Mouse (Mus musculus): ENCODE data around the gene Ceacam2. TPM values are rescaled to one million over a fixed set of nuclear protein-coding genes. Genes with fewer than 3 reads are reported as not detected.
"Not testable (repeated sequence)": the region's sequence is repeated elsewhere in the genome, so short reads cannot be mapped to it uniquely, and the experiment has no call there.

Gene Ceacam2
- 0.45 and 0.67 TPM in 2 replicates for polyA plus RNA-seq (2012; rRNA removed)

- H3K27me3 ChIP-seq (ENCODE audit: control insufficient read depth, insufficient read depth, low read length); H3K4me1 ChIP-seq (ENCODE audit: control insufficient read depth, insufficient read depth, insufficient read length); DNase-seq (ENCODE audit: low read depth in 1 of 2, low spot score in 2 of 2); H3K36me3 ChIP-seq (ENCODE audit: control insufficient read depth, insufficient read depth, low read length); H3K27ac ChIP-seq (ENCODE audit: insufficient read depth, low read length); H3K4me3 ChIP-seq (ENCODE audit: extremely low read depth, insufficient read depth, insufficient read length): not testable (repeated sequence)
- 27% methylated on average over 3 of the region's 3 CpGs for WGBS
These were observed at the start of gene Ceacam2 for GRCm38 (mm10) chr7:25539376-25539907. TSS of gene Ceacam2 (minus strand) at chr7:25539857.

GRCm38 (mm10) chr7:25585351-25586204 lies 45.9 kb upstream of the Ceacam2 start:
- Histone ChIP-seq H3K36me3 (ENCODE audit: control insufficient read depth, insufficient read depth, low read length) (no peaks in the 10 kb centered on the region), H3K4me1 (ENCODE audit: control insufficient read depth, insufficient read depth, insufficient read length) (peaks cover 14% of the 10 kb centered on the region; the same call in 1 of the 2 replicates), H3K27me3 (ENCODE audit: control insufficient read depth, insufficient read depth, low read length) (no peaks in the 10 kb centered on the region), H3K4me3 (ENCODE audit: extremely low read depth, insufficient read depth, insufficient read length) (no peak overlapping the region), H3K27ac (ENCODE audit: insufficient read depth, low read length) (no peak overlapping the region)
- 52% methylated on average over 9 of the region's 9 CpGs for WGBS
- DNase-seq (ENCODE audit: low read depth in 1 of 2, low spot score in 2 of 2) = peak; percentile 36 to 47
- TF ChIP-seq POLR2A (IDR thresholded peaks at IDR 0.05; ENCODE audit: low read depth, low read length) = no peak
- TF ChIP-seq CTCF (IDR thresholded peaks at IDR 0.05; ENCODE audit: extremely low read depth, insufficient read depth, insufficient read length, insufficient replicate concordance) = no peak

DNA sequence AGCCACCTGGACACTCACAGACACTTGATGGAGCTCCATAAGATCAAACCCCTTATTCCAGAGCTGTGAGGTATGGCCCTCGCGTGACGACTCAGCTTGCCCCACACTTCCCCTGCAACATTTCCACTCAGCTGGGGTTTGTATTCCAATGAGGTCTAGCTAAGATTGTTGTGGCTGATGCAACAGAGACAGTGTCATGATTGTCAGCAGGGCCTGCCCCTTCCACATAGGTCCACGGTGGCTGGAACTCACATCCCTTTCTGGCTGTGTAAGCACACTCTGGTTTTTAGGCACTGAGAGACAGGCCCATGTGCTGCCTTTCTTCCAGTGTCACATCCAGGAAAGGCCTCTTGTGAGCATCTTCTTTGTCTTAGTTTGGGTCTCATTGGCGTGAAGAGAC lies 45.0 kb upstream of the Ceacam2 start:
- DNase-seq (ENCODE audit: low read depth in 1 of 2, low spot score in 2 of 2) = no peak
- TF ChIP-seq POLR2A (IDR thresholded peaks at IDR 0.05; ENCODE audit: low read depth, low read length) = no peak
- no peak for TF ChIP-seq CTCF (IDR thresholded peaks at IDR 0.05; ENCODE audit: extremely low read depth, insufficient read depth, insufficient read length, insufficient replicate concordance)
- H3K4me1 ChIP-seq (ENCODE audit: control insufficient read depth, insufficient read depth, insufficient read length) = peaks cover 14% of the 10 kb centered on the region; the same call in 1 of the 2 replicates
- no peaks in the 10 kb centered on the region for H3K27me3 ChIP-seq (ENCODE audit: control insufficient read depth, insufficient read depth, low read length)
- no peak overlapping the region for H3K27ac ChIP-seq (ENCODE audit: insufficient read depth, low read length)
- no peak overlapping the region for H3K4me3 ChIP-seq (ENCODE audit: extremely low read depth, insufficient read depth, insufficient read length)
- WGBS = 79% methylated on average over 5 of the region's 5 CpGs
- H3K36me3 ChIP-seq (ENCODE audit: control insufficient read depth, insufficient read depth, low read length) = no peaks in the 10 kb centered on the region

DNA sequence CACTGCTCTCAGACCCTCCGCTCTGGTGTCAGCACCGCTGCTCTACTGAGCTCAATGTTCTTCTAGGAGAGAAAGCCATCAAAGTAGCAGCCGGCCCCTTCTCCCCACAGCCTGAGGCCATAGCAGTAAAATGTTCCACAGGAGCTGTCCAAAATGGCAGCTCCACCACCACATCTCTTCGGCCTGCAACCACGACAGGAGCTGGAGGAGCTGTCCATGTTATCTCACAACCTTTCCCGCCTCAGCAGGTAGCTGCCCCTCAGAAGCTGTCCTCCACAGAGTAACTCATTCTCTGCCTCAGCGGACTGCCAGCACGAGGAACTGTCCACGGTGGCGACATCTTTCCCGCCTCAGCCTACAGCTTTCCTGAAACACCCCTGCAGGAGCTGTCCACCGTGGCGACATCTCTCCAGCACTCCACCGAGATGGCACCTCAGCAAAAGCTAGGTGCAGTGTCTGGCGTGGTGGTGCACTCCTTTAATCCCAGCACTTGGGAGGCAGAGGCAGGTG lies 42.7 kb upstream of the Ceacam2 start:
- TF ChIP-seq CTCF (IDR thresholded peaks at IDR 0.05; ENCODE audit: extremely low read depth, insufficient read depth, insufficient read length, insufficient replicate concordance) (no peak), POLR2A (IDR thresholded peaks at IDR 0.05; ENCODE audit: low read depth, low read length) (no peak)
- WGBS = 91% methylated on average over 15 of the region's 15 CpGs

GRCm38 (mm10) chr7:25579441-25579840 lies 39.8 kb upstream of the Ceacam2 start:
- no peak for DNase-seq (ENCODE audit: low read depth in 1 of 2, low spot score in 2 of 2)
- Histone ChIP-seq H3K4me3 (ENCODE audit: extremely low read depth, insufficient read depth, insufficient read length) (no peak overlapping the region), H3K27me3 (ENCODE audit: control insufficient read depth, insufficient read depth, low read length) (no peaks in the 10 kb centered on the region), H3K27ac (ENCODE audit: insufficient read depth, low read length) (no peak overlapping the region), H3K4me1 (ENCODE audit: control insufficient read depth, insufficient read depth, insufficient read length) (peaks cover 24% of the 10 kb centered on the region; the same call in 1 of the 2 replicates), H3K36me3 (ENCODE audit: control insufficient read depth, insufficient read depth, low read length) (no peaks in the 10 kb centered on the region)
- 81% methylated on average over 10 of the region's 10 CpGs for WGBS
- TF ChIP-seq CTCF (IDR thresholded peaks at IDR 0.05; ENCODE audit: extremely low read depth, insufficient read depth, insufficient read length, insufficient replicate concordance) (no peak), POLR2A (IDR thresholded peaks at IDR 0.05; ENCODE audit: low read depth, low read length) (no peak)

More for the DNA sequence above, 42.7 kb upstream of the Ceacam2 start:
- Histone ChIP-seq H3K4me1 (ENCODE audit: control insufficient read depth, insufficient read depth, insufficient read length) (peaks cover 22% of the 10 kb centered on the region; the same call in 1 of the 2 replicates), H3K27ac (ENCODE audit: insufficient read depth, low read length) (no peak overlapping the region), H3K36me3 (ENCODE audit: control insufficient read depth, insufficient read depth, low read length) (no peaks in the 10 kb centered on the region), H3K27me3 (ENCODE audit: control insufficient read depth, insufficient read depth, low read length) (no peaks in the 10 kb centered on the region), H3K4me3 (ENCODE audit: extremely low read depth, insufficient read depth, insufficient read length) (no peak overlapping the region)
- no peak for DNase-seq (ENCODE audit: low read depth in 1 of 2, low spot score in 2 of 2)

DNA sequence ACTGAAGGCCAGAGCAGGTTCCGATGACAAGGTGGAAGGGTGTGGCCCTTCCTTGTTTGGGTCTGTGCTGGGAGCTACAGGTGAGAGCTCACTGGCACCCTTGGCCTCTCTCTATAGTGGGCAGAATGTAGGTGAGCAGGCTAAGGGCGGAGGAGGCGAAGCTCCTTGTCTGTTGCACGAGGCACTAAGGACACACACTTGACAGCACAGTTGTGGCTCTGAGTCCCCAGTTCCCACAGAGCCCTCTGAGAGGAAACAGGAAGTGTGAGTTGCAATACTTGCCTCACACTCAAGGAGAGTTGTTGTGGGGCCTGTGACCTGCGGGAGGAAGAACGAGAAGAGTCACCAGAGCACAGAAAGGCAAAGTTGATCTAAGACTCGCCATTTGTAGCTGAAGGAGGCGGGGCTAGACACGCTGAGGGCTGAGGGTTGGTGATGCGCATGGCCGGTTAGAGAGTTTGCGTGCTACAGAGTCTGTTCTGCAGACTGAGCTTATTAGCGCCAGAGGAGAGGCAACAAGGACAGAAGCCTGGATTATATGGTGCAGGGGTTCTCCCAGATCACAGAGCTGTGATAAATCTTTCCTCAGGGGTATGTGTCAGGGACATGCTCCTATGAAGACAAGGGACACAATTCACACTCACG lies 37.3 kb upstream of the Ceacam2 start:
- DNase-seq (ENCODE audit: low read depth in 1 of 2, low spot score in 2 of 2) = peak; percentile 55 to 78
- Histone ChIP-seq H3K4me1 (ENCODE audit: control insufficient read depth, insufficient read depth, insufficient read length) (peaks cover 24% of the 10 kb centered on the region; the same call in 1 of the 2 replicates), H3K27ac (ENCODE audit: insufficient read depth, low read length) (peak overlapping the region; percentile 96)
- H3K36me3 ChIP-seq (ENCODE audit: control insufficient read depth, insufficient read depth, low read length); H3K4me3 ChIP-seq (ENCODE audit: extremely low read depth, insufficient read depth, insufficient read length); H3K27me3 ChIP-seq (ENCODE audit: control insufficient read depth, insufficient read depth, low read length): not testable (repeated sequence)
- WGBS = 21% methylated on average over 14 of the region's 14 CpGs

- WGBS = 44% methylated on average over 6 of the region's 6 CpGs
- peaks cover 24% of the 10 kb centered on the region; the same call in 1 of the 2 replicates for H3K4me1 ChIP-seq (ENCODE audit: control insufficient read depth, insufficient read depth, insufficient read length)
- H3K36me3 ChIP-seq (ENCODE audit: control insufficient read depth, insufficient read depth, low read length); H3K27me3 ChIP-seq (ENCODE audit: control insufficient read depth, insufficient read depth, low read length); H3K4me3 ChIP-seq (ENCODE audit: extremely low read depth, insufficient read depth, insufficient read length): not testable (repeated sequence)
- peak overlapping the region; percentile 96 for H3K27ac ChIP-seq (ENCODE audit: insufficient read depth, low read length)
- peak in 1 of 2 experiments; percentile 41 for DNase-seq (ENCODE audit: low read depth in 1 of 2, low spot score in 2 of 2)
These were observed 36.7 kb upstream of the Ceacam2 start for GRCm38 (mm10) chr7:25576308-25576707.
